Mouse (Mus musculus): ENCODE measurements at regions not wholly inside any gene's neighbourhood (a gene's known extent, or its start where the extent isn't known, plus 50 kb on each side); places are given as distances from the start of the nearest gene placed in this dataset.

GRCm38 (mm10) chr6:143328202-143328601, 161.2 kb downstream of the Etnk1 start:
- in situ Hi-C loops (cut with MboI; ENCODE audit: low pct_unique_long_range_greater_than_20kb) = loop anchor here (10.0 kb wide), 1 partner anchor 277 kb away; no protein-coding TSS in a partner anchor
- ChIA-PET CTCF (no interaction called here), POLR2A (no interaction called here)
- no peak for DNase-seq (ENCODE audit: low read depth, low spot score)
- no peaks in the 10 kb centered on the region for H3K27me3 ChIP-seq
- no peak for ATAC-seq
- TF ChIP-seq CTCF (IDR thresholded peaks at IDR 0.05) = no peak

DNA sequence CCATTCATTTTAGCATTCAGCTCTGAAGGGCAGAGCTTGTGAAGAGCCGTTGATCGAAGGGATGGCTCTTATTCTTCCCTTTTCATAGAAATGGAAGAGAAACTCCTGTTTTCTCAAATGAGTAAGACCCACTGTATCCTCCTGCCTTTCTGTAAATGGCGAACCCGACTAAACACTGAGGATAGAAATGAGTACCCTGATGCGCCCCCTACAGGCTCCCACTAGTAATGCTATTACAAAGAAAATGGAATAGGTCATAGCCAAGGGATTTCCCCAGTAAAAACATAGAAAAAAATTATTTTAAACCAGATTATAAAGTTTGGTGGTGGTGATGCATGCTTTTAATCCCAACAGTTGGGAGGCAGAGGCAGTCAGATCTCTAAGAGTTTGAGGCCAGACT, 162.1 kb downstream of the Etnk1 start:
- H3K27me3 ChIP-seq = no peaks in the 10 kb centered on the region
- CTCF ChIA-PET = no interaction called here
- POLR2A ChIA-PET = no interaction called here
- ATAC-seq (no peak), DNase-seq (ENCODE audit: low read depth, low spot score) (no peak)
- TF ChIP-seq CTCF (IDR thresholded peaks at IDR 0.05) = peak; percentile 41
- in situ Hi-C loops (cut with MboI; ENCODE audit: low pct_unique_long_range_greater_than_20kb) = loop anchor here (10.0 kb wide), 1 partner anchor 276 kb away; no protein-coding TSS in a partner anchor

GRCm38 (mm10) chr6:143333493-143333892, 166.5 kb downstream of the Etnk1 start:
- TF ChIP-seq CTCF (IDR thresholded peaks at IDR 0.05) = no peak
- ChIA-PET CTCF (interaction anchor here (1.0 kb wide), 1 partner anchor 10 kb away, joined by 3 read pairs; no protein-coding TSS in a partner anchor), POLR2A (no interaction called here)
- DNase-seq (ENCODE audit: low read depth, low spot score) (no peak), ATAC-seq (no peak)
- in situ Hi-C loops (cut with MboI; ENCODE audit: low pct_unique_long_range_greater_than_20kb) = no loop called here
- no peaks in the 10 kb centered on the region for H3K27me3 ChIP-seq

GRCm38 (mm10) chr6:143336574-143336973, 169.6 kb downstream of the Etnk1 start:
- no peak for TF ChIP-seq CTCF (IDR thresholded peaks at IDR 0.05)
- H3K27me3 ChIP-seq = no peaks in the 10 kb centered on the region
- ChIA-PET POLR2A (no interaction called here), CTCF (no interaction called here)
- DNase-seq (ENCODE audit: low read depth, low spot score) (no peak), ATAC-seq (no peak)
- in situ Hi-C loops (cut with MboI; ENCODE audit: low pct_unique_long_range_greater_than_20kb) = no loop called here

- H3K27me3 ChIP-seq = no peaks in the 10 kb centered on the region
- in situ Hi-C loops (cut with MboI; ENCODE audit: low pct_unique_long_range_greater_than_20kb) = no loop called here
- TF ChIP-seq CTCF (IDR thresholded peaks at IDR 0.05) = no peak
- ChIA-PET POLR2A (no interaction called here), CTCF (no interaction called here)
- DNase-seq (ENCODE audit: low read depth, low spot score) (peak; percentile 62), ATAC-seq (peak; percentile 26)
Measured at GRCm38 (mm10) chr6:143349000-143349399, 182.0 kb downstream of the Etnk1 start.

GRCm38 (mm10) chr6:143359320-143360032, 192.5 kb downstream of the Etnk1 start:
- no peak for TF ChIP-seq CTCF (IDR thresholded peaks at IDR 0.05)
- in situ Hi-C loops (cut with MboI; ENCODE audit: low pct_unique_long_range_greater_than_20kb) = no loop called here
- ChIA-PET CTCF (no interaction called here), POLR2A (no interaction called here)
- H3K27me3 ChIP-seq = no peaks in the 10 kb centered on the region
- DNase-seq (ENCODE audit: low read depth, low spot score) = no peak
- ATAC-seq = no peak

GRCm38 (mm10) chr6:143361149-143361725, 194.2 kb downstream of the Etnk1 start:
- no peak for TF ChIP-seq CTCF (IDR thresholded peaks at IDR 0.05)
- ATAC-seq = no peak
- ChIA-PET CTCF (no interaction called here), POLR2A (no interaction called here)
- H3K27me3 ChIP-seq = no peaks in the 10 kb centered on the region
- no peak for DNase-seq (ENCODE audit: low read depth, low spot score)
- in situ Hi-C loops (cut with MboI; ENCODE audit: low pct_unique_long_range_greater_than_20kb) = no loop called here

- TF ChIP-seq CTCF (IDR thresholded peaks at IDR 0.05) = no peak
- CTCF ChIA-PET = no interaction called here
- in situ Hi-C loops (cut with MboI; ENCODE audit: low pct_unique_long_range_greater_than_20kb) = no loop called here
Measured at GRCm38 (mm10) chr6:143361963-143362362, 194.9 kb downstream of the Etnk1 start.

DNA sequence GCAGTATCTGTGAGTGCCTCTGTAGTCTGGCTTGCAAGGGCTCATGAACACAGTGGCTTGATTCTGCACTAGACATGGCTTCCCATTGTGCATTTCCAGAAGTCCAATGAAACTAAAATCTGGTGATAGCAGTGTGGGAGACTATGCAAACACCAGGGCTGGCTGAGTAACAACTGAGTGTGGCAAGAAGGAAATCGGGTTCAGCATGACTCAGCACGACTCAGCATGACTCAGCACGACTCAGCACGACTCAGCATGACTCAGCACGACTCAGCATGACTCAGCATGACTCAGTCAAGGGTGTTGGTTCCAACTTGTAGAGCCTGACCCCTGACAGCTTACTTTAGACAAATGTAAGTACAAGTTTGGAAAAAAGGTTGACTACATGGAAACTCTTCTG, 198.8 kb downstream of the Etnk1 start:
- ATAC-seq (peak; percentile 98), DNase-seq (ENCODE audit: low read depth, low spot score) (peak; percentile 53)
- TF ChIP-seq CTCF (IDR thresholded peaks at IDR 0.05) = no peak
- in situ Hi-C loops (cut with MboI; ENCODE audit: low pct_unique_long_range_greater_than_20kb) = no loop called here
- H3K27me3 ChIP-seq = no peaks in the 10 kb centered on the region
- ChIA-PET POLR2A (interaction anchor here (0.5 kb wide), 1 partner anchor 28 kb away, joined by 4 read pairs; no protein-coding TSS in a partner anchor), CTCF (no interaction called here)

More at GRCm38 (mm10) chr6:143361963-143362362, 194.9 kb downstream of the Etnk1 start:
- no peaks in the 10 kb centered on the region for H3K27me3 ChIP-seq
- no peak for DNase-seq (ENCODE audit: low read depth, low spot score)
- POLR2A ChIA-PET = no interaction called here
- ATAC-seq = no peak

DNA sequence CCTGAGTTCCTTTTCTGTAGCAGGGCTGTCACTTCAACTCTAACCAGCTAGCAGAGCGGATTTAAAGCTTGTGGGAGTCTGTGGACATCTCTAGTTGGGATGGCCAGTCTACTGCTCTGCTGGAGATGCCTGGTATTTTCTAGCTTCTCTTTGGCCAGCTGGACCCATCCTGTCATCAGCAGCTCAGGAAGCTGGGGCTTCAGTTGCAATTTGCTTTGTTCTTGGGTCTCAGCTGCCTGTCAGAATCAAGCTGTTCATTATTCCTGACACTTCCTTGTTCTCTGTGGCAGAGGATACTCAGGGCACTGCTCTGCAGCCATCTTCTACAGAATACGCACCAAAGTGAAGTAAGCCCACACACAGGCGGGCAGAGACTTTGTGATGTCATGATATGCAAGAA, 200.8 kb downstream of the Etnk1 start:
- no peak for TF ChIP-seq CTCF (IDR thresholded peaks at IDR 0.05)
- no peaks in the 10 kb centered on the region for H3K27me3 ChIP-seq
- in situ Hi-C loops (cut with MboI; ENCODE audit: low pct_unique_long_range_greater_than_20kb) = no loop called here
- DNase-seq (ENCODE audit: low read depth, low spot score) (no peak), ATAC-seq (no peak)
- CTCF ChIA-PET = no interaction called here
- POLR2A ChIA-PET = no interaction called here

- in situ Hi-C loops (cut with MboI; ENCODE audit: low pct_unique_long_range_greater_than_20kb) = no loop called here
- ATAC-seq (no peak), DNase-seq (ENCODE audit: low read depth, low spot score) (no peak)
- POLR2A ChIA-PET = no interaction called here
- H3K27me3 ChIP-seq = no peaks in the 10 kb centered on the region
- CTCF ChIA-PET = no interaction called here
- no peak for TF ChIP-seq CTCF (IDR thresholded peaks at IDR 0.05)
Measured at GRCm38 (mm10) chr6:143368646-143369045, 201.6 kb downstream of the Etnk1 start.
